Mouse (Mus musculus) midbrain, embryonic 10.5 days (tissue): Measurements from ENCODE around the gene Dnajc12. TPM values are rescaled to one million over a fixed set of nuclear protein-coding genes. Genes with fewer than 3 reads are reported as not detected.
"Not testable (repeated sequence)": the region's sequence is repeated elsewhere in the genome, so short reads cannot be mapped to it uniquely, and the experiment has no call there.

Experiments
- DNase-seq: peaks from one replicate; pipeline ENCODE4 v3.0.0-alpha.2; 2017; ENCODE audit warnings: low spot score
- H3K27ac ChIP-seq: fragments of 300-500 bp; sonication (generic); replicated peaks from 2 replicates; pipeline ENCODE4 v1.5.1; 2016; ENCODE audit warnings: mild to moderate bottlenecking
- H3K27me3 ChIP-seq: fragments of 300-500 bp; sonication (generic); 2 replicates; pipeline ENCODE4 v1.6.1; 2016; ENCODE audit warnings: low read depth, mild to moderate bottlenecking; ENCODE audit not compliant: poor library complexity, severe bottlenecking
- H3K36me3 ChIP-seq: fragments of 300-500 bp; sonication (generic); 2 replicates; pipeline ENCODE4 v1.6.1; 2016; ENCODE audit warnings: mild to moderate bottlenecking, moderate library complexity
- H3K4me1 ChIP-seq: fragments of 300-500 bp; sonication (generic); 2 replicates; pipeline ENCODE4 v1.6.1; 2016
- H3K4me3 ChIP-seq: fragments of 300-500 bp; sonication (generic); 2 replicates; pipeline ENCODE4 v1.5.1; 2016; ENCODE audit warnings: mild to moderate bottlenecking, moderate library complexity
- H3K9me3 ChIP-seq: fragments of 300-500 bp; sonication (generic); replicated peaks from 2 replicates; pipeline ENCODE4 v1.6.1; 2016; ENCODE audit warnings: mild to moderate bottlenecking
- WGBS: fragments of 180-500 bp; shearing (Covaris S2); methylation state at CpG from one replicate; pipeline ENCODE4 v1.1.7; 2016; 5-methylcytosine and 5-hydroxymethylcytosine counted together
- polyA plus RNA-seq: library from polyadenylated mRNA; unstranded; fragments of >200 nt; fragmentation: Nextera tagmentation; extraction: Ambion mirVana; gene quantifications from 2 replicates; pipeline ENCODE4 v1.2.1, GENCODE M21; 2016

Gene Dnajc12
- 11.9 and 15.2 TPM in 2 replicates for polyA plus RNA-seq

- Histone ChIP-seq H3K4me3 (peak within 1 kb of the TSS; percentile 71), H3K27ac (peak within 1 kb of the TSS; percentile 76), H3K36me3 (no peaks in the 10 kb centered on the region), H3K9me3 (no peaks in the 10 kb centered on the region), H3K27me3 (peaks cover 16% of the 10 kb centered on the region), H3K4me1 (peaks cover 11% of the 10 kb centered on the region)
- DNase-seq = peak; percentile 84
- under 1% methylated on average over 28 of the region's 28 CpGs for WGBS
Observed at GRCm38 (mm10) chr10:63382372-63383279, at the start of gene Dnajc12. Gene Dnajc12 (plus strand): TSS chr10:63382443.

GRCm38 (mm10) chr10:63336901-63337300, 45.3 kb upstream of the Dnajc12 start:
- DNase-seq = no peak
- WGBS = 77% methylated on average over 13 of the region's 13 CpGs
- peak overlapping the region; percentile 82 for H3K4me3 ChIP-seq
- H3K9me3 ChIP-seq = no peaks in the 10 kb centered on the region
- H3K27me3 ChIP-seq = peaks cover 5% of the 10 kb centered on the region; the same call in 1 of the 2 replicates
- peaks cover 25% of the 10 kb centered on the region for H3K4me1 ChIP-seq
- H3K36me3 ChIP-seq = peaks cover 36% of the 10 kb centered on the region
- no peak overlapping the region for H3K27ac ChIP-seq

- H3K27ac ChIP-seq = no peak overlapping the region
- peaks cover 5% of the 10 kb centered on the region; the same call in 1 of the 2 replicates for H3K27me3 ChIP-seq
- WGBS = 45% methylated on average over 5 of the region's 5 CpGs
- no peaks in the 10 kb centered on the region; the same call in 1 of the 2 replicates for H3K9me3 ChIP-seq
- H3K4me1 ChIP-seq = peaks cover 25% of the 10 kb centered on the region
- DNase-seq = no peak
- H3K36me3 ChIP-seq = peaks cover 36% of the 10 kb centered on the region
- peak overlapping the region; percentile 82 for H3K4me3 ChIP-seq
Observed at GRCm38 (mm10) chr10:63337326-63337725, 44.9 kb upstream of the Dnajc12 start.

GRCm38 (mm10) chr10:63337951-63338836, 44.0 kb upstream of the Dnajc12 start:
- Histone ChIP-seq H3K4me1 (peaks cover 25% of the 10 kb centered on the region), H3K27me3 (peaks cover 5% of the 10 kb centered on the region; the same call in 1 of the 2 replicates), H3K36me3 (peaks cover 29% of the 10 kb centered on the region), H3K9me3 (no peaks in the 10 kb centered on the region; the same call in 1 of the 2 replicates), H3K27ac (peak overlapping the region; percentile 95), H3K4me3 (peak overlapping the region; percentile 82)
- 2% methylated on average over 112 of the region's 113 CpGs for WGBS
- DNase-seq = peak; percentile 74

- Histone ChIP-seq H3K36me3 (peaks cover 20% of the 10 kb centered on the region), H3K4me3 (peak overlapping the region; percentile 82), H3K4me1 (peaks cover 25% of the 10 kb centered on the region), H3K27me3 (peaks cover 5% of the 10 kb centered on the region; the same call in 1 of the 2 replicates), H3K9me3 (no peaks in the 10 kb centered on the region; the same call in 1 of the 2 replicates), H3K27ac (peak overlapping the region; percentile 95)
- under 1% methylated on average over 73 of the region's 74 CpGs for WGBS
- DNase-seq = peak; percentile 91
Observed at GRCm38 (mm10) chr10:63338914-63339643, 43.2 kb upstream of the Dnajc12 start.

- Histone ChIP-seq H3K4me1 (peaks cover 22% of the 10 kb centered on the region), H3K9me3 (no peaks in the 10 kb centered on the region; the same call in 1 of the 2 replicates)
- 86% methylated on average over 2 of the region's 2 CpGs for WGBS
Observed at GRCm38 (mm10) chr10:63341351-63341750, 40.9 kb upstream of the Dnajc12 start.

GRCm38 (mm10) chr10:63344751-63345150, 37.5 kb upstream of the Dnajc12 start:
- Histone ChIP-seq H3K27me3 (peaks cover 5% of the 10 kb centered on the region; the same call in 1 of the 2 replicates), H3K36me3 (no peaks in the 10 kb centered on the region), H3K4me3 (no peak overlapping the region), H3K9me3 (no peaks in the 10 kb centered on the region; the same call in 1 of the 2 replicates), H3K4me1 (peaks cover 17% of the 10 kb centered on the region), H3K27ac (no peak overlapping the region)
- 91% methylated on average over 3 of the region's 3 CpGs for WGBS
- DNase-seq = no peak

More at GRCm38 (mm10) chr10:63341351-63341750, 40.9 kb upstream of the Dnajc12 start:
- Histone ChIP-seq H3K36me3 (no peaks in the 10 kb centered on the region), H3K27me3 (peaks cover 5% of the 10 kb centered on the region; the same call in 1 of the 2 replicates), H3K27ac (no peak overlapping the region), H3K4me3 (no peak overlapping the region)
- no peak for DNase-seq

GRCm38 (mm10) chr10:63348291-63348690, 34.0 kb upstream of the Dnajc12 start:
- no peaks in the 10 kb centered on the region for H3K36me3 ChIP-seq
- H3K4me1 ChIP-seq = peaks cover 17% of the 10 kb centered on the region
- H3K27ac ChIP-seq = no peak overlapping the region
- no peak for DNase-seq
- H3K4me3 ChIP-seq = no peak overlapping the region
- H3K9me3 ChIP-seq = no peaks in the 10 kb centered on the region
- 45% methylated on average over 3 of the region's 3 CpGs for WGBS
- no peaks in the 10 kb centered on the region for H3K27me3 ChIP-seq

- WGBS = 89% methylated on average over 7 of the region's 7 CpGs
Observed at GRCm38 (mm10) chr10:63350666-63351065, 31.6 kb upstream of the Dnajc12 start.

GRCm38 (mm10) chr10:63351099-63351498, 31.1 kb upstream of the Dnajc12 start:
- H3K27me3 ChIP-seq, H3K9me3 ChIP-seq, H3K4me3 ChIP-seq, DNase-seq, H3K36me3 ChIP-seq, H3K27ac ChIP-seq: not testable (repeated sequence)
- peaks cover 17% of the 10 kb centered on the region for H3K4me1 ChIP-seq
- 86% methylated on average over 7 of the region's 7 CpGs for WGBS

More at GRCm38 (mm10) chr10:63350666-63351065, 31.6 kb upstream of the Dnajc12 start:
- H3K4me1 ChIP-seq = peaks cover 17% of the 10 kb centered on the region
- H3K9me3 ChIP-seq = no peaks in the 10 kb centered on the region
- H3K27me3 ChIP-seq = no peaks in the 10 kb centered on the region
- no peak overlapping the region for H3K4me3 ChIP-seq
- H3K27ac ChIP-seq = no peak overlapping the region
- DNase-seq = no peak
- no peaks in the 10 kb centered on the region for H3K36me3 ChIP-seq

- no peak for DNase-seq
- 94% methylated on average over 5 of the region's 5 CpGs for WGBS
- Histone ChIP-seq H3K27me3 (no peaks in the 10 kb centered on the region), H3K9me3 (no peaks in the 10 kb centered on the region), H3K4me3 (no peak overlapping the region), H3K27ac (no peak overlapping the region), H3K36me3 (no peaks in the 10 kb centered on the region), H3K4me1 (peaks cover 17% of the 10 kb centered on the region)
Observed at GRCm38 (mm10) chr10:63352111-63352510, 30.1 kb upstream of the Dnajc12 start.

- H3K27ac ChIP-seq = no peak overlapping the region
- 73% methylated on average over 1 of the region's 1 CpGs for WGBS
- DNase-seq = no peak
- H3K27me3 ChIP-seq = no peaks in the 10 kb centered on the region
- H3K4me1 ChIP-seq = no peaks in the 10 kb centered on the region
- no peak overlapping the region for H3K4me3 ChIP-seq
- H3K9me3 ChIP-seq = no peaks in the 10 kb centered on the region
- no peaks in the 10 kb centered on the region for H3K36me3 ChIP-seq
Observed at GRCm38 (mm10) chr10:63360502-63360901, 21.7 kb upstream of the Dnajc12 start.
